Mouse (Mus musculus) limb, embryonic 13.5 days (tissue): ENCODE data around the gene Tyk2. TPM values are rescaled to one million over a fixed set of nuclear protein-coding genes. Genes with fewer than 3 reads are reported as not detected.

Source experiments
- ATAC-seq: fragments of 200-750 bp; cut with Nextera tagmentation; 2 replicates; pipeline ENCODE4 v1.8.0; 2017; ENCODE audit warnings: low read depth, moderate number of reproducible peaks, moderate TSS enrichment; ENCODE audit not compliant: low FRiP score
- H3K27ac ChIP-seq: fragments of 300-500 bp; sonication (generic); 2 replicates; pipeline ENCODE4 v1.5.1; 2015; ENCODE audit warnings: inconsistent platforms, mild to moderate bottlenecking, moderate library complexity
- H3K27me3 ChIP-seq: fragments of 300-500 bp; sonication (generic); 2 replicates; pipeline ENCODE4 v1.6.1; 2015; ENCODE audit warnings: mild to moderate bottlenecking, inconsistent platforms
- H3K36me3 ChIP-seq: fragments of 300-500 bp; sonication (generic); 2 replicates; pipeline ENCODE4 v1.6.1; 2015; ENCODE audit warnings: inconsistent platforms, mild to moderate bottlenecking, moderate library complexity
- H3K4me1 ChIP-seq: fragments of 300-500 bp; sonication (generic); 2 replicates; pipeline ENCODE4 v1.6.1; 2015; ENCODE audit warnings: inconsistent platforms
- H3K4me2 ChIP-seq: fragments of 300-500 bp; sonication (generic); replicated peaks from 2 replicates; pipeline ENCODE4 v1.6.1; 2015; ENCODE audit warnings: inconsistent platforms, mild to moderate bottlenecking, moderate library complexity
- H3K4me3 ChIP-seq: fragments of 300-500 bp; sonication (generic); 2 replicates; pipeline ENCODE4 v1.5.1; 2015; ENCODE audit warnings: moderate library complexity, mild to moderate bottlenecking, inconsistent platforms
- H3K9ac ChIP-seq: fragments of 300-500 bp; sonication (generic); 2 replicates; pipeline ENCODE4 v1.6.1; 2015; ENCODE audit warnings: mild to moderate bottlenecking, inconsistent platforms
- H3K9me3 ChIP-seq: fragments of 300-500 bp; sonication (generic); 2 replicates; pipeline ENCODE4 v1.6.1; 2016; ENCODE audit warnings: inconsistent platforms
- WGBS: fragments of 180-500 bp; shearing (Covaris S2); methylation state at CpG from one replicate; pipeline ENCODE4 v1.1.7; 2015; 5-methylcytosine and 5-hydroxymethylcytosine counted together
- polyA plus RNA-seq: library from polyadenylated mRNA; unstranded; fragments of >200 nt; fragmentation: Nextera tagmentation; extraction: Ambion mirVana; gene quantifications from 2 replicates; pipeline ENCODE4 v1.2.1, GENCODE M21; 2015

Tyk2 gene
- polyA plus RNA-seq, 1 experiment from 2014 or later: 16.5 TPM

- no peak overlapping the region for H3K9ac ChIP-seq
- H3K4me3 ChIP-seq: no peak overlapping the region
- peaks cover 67% of the 10 kb centered on the region for H3K36me3 ChIP-seq
- no peaks in the 10 kb centered on the region for H3K27me3 ChIP-seq
- no peaks in the 10 kb centered on the region for H3K9me3 ChIP-seq
- no peak overlapping the region for H3K27ac ChIP-seq
- no peak for ATAC-seq
- 93% methylated on average over 4 of the region's 4 CpGs for WGBS
- no peak overlapping the region for H3K4me2 ChIP-seq
- H3K4me1 ChIP-seq: peaks cover 34% of the 10 kb centered on the region
Measured at GRCm38 (mm10) chr9:21145431-21145830, 14.4 kb upstream of the Tyk2 start.

DNA sequence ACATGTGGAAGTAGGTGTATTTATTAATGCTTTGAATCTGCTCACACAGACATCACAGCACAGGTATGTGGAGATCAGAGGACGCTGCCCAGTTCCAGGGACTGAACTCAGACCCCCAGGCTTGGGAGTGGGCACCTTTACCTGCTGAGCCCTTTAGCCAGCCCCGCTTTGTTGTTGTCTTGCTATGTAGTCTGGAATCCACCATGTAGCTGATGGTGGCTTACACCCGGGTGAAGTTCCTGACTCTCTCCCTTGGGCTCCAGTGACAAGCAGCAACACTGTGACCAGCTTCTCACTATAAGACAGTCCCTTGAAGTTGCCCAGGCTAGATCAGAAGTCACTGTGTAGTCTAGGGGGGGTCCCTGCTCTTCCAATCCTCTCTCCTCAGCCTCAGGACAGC lies 13.3 kb upstream of the Tyk2 start:
- peaks cover 78% of the 10 kb centered on the region for H3K36me3 ChIP-seq
- WGBS: 89% methylated on average over 3 of the region's 3 CpGs
- ATAC-seq: no peak

GRCm38 (mm10) chr9:21141922-21142321 lies 10.9 kb upstream of the Tyk2 start:
- Histone ChIP-seq H3K4me2 (no peak overlapping the region), H3K4me3 (no peak overlapping the region), H3K27ac (no peak overlapping the region), H3K36me3 (peaks cover 97% of the 10 kb centered on the region), H3K9ac (no peak overlapping the region), H3K9me3 (no peaks in the 10 kb centered on the region), H3K4me1 (peaks cover 9% of the 10 kb centered on the region), H3K27me3 (no peaks in the 10 kb centered on the region)
- WGBS: 90% methylated on average over 14 of the region's 14 CpGs
- no peak for ATAC-seq

More for the DNA sequence above, 13.3 kb upstream of the Tyk2 start:
- Histone ChIP-seq H3K9ac (no peak overlapping the region), H3K4me2 (no peak overlapping the region), H3K4me1 (peaks cover 32% of the 10 kb centered on the region), H3K27ac (no peak overlapping the region), H3K27me3 (no peaks in the 10 kb centered on the region), H3K4me3 (no peak overlapping the region), H3K9me3 (no peaks in the 10 kb centered on the region)

GRCm38 (mm10) chr9:21138386-21138785 lies 7.3 kb upstream of the Tyk2 start:
- no peaks in the 10 kb centered on the region for H3K9me3 ChIP-seq

GRCm38 (mm10) chr9:21137229-21137628 lies 6.2 kb upstream of the Tyk2 start:
- no peaks in the 10 kb centered on the region for H3K9me3 ChIP-seq
- H3K27me3 ChIP-seq: no peaks in the 10 kb centered on the region
- H3K4me3 ChIP-seq: no peak overlapping the region
- WGBS: 42% methylated on average over 3 of the region's 3 CpGs
- peak; percentile 9; the same call in 1 of the 2 replicates for ATAC-seq
- H3K36me3 ChIP-seq: peaks cover 60% of the 10 kb centered on the region
- no peak overlapping the region for H3K4me2 ChIP-seq
- H3K9ac ChIP-seq: no peak overlapping the region
- H3K27ac ChIP-seq: no peak overlapping the region
- no peaks in the 10 kb centered on the region for H3K4me1 ChIP-seq

More at GRCm38 (mm10) chr9:21138386-21138785, 7.3 kb upstream of the Tyk2 start:
- no peak overlapping the region for H3K4me2 ChIP-seq
- no peaks in the 10 kb centered on the region for H3K4me1 ChIP-seq
- H3K4me3 ChIP-seq: no peak overlapping the region
- WGBS: 81% methylated on average over 4 of the region's 4 CpGs
- no peak overlapping the region for H3K27ac ChIP-seq
- H3K36me3 ChIP-seq: peaks cover 71% of the 10 kb centered on the region
- no peak overlapping the region for H3K9ac ChIP-seq
- no peaks in the 10 kb centered on the region for H3K27me3 ChIP-seq
- ATAC-seq: no peak

DNA sequence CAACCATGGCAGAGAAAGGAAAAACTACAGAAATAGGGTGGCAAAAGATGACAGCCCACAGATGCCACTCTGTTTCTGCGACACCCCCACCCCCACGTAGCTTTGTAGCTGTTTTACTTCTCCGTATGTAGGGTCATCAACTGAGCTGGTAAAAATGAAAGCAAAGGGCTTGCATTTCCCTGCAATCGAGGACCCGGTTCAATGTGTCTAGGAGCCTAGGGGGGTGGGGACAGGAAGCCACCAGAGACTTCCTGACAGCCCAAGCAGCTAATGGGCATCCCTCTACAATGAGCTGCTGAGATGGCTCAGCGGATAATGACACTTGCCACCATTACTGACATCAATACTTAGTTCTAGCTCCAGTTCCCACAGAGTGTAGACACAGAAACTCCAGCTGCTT lies 5.4 kb upstream of the Tyk2 start:
- H3K27ac ChIP-seq: no peak overlapping the region
- no peaks in the 10 kb centered on the region for H3K9me3 ChIP-seq
- no peak overlapping the region; the same call in 1 of the 2 replicates for H3K9ac ChIP-seq
- ATAC-seq: no peak
- H3K4me3 ChIP-seq: no peak overlapping the region
- no peak overlapping the region for H3K4me2 ChIP-seq
- H3K27me3 ChIP-seq: no peaks in the 10 kb centered on the region
- WGBS: 85% methylated on average over 6 of the region's 6 CpGs
- no peaks in the 10 kb centered on the region for H3K4me1 ChIP-seq
- peaks cover 51% of the 10 kb centered on the region for H3K36me3 ChIP-seq

- no peaks in the 10 kb centered on the region for H3K9me3 ChIP-seq
- no peak for ATAC-seq
- no peak overlapping the region; the same call in 1 of the 2 replicates for H3K9ac ChIP-seq
- H3K36me3 ChIP-seq: peaks cover 47% of the 10 kb centered on the region
- H3K27ac ChIP-seq: no peak overlapping the region
- no peak overlapping the region for H3K4me3 ChIP-seq
- WGBS: 87% methylated on average over 1 of the region's 1 CpGs
- H3K4me1 ChIP-seq: no peaks in the 10 kb centered on the region
- H3K27me3 ChIP-seq: no peaks in the 10 kb centered on the region
- H3K4me2 ChIP-seq: no peak overlapping the region
Measured at GRCm38 (mm10) chr9:21135941-21136381, 4.9 kb upstream of the Tyk2 start.

GRCm38 (mm10) chr9:21135329-21135890 lies 4.4 kb upstream of the Tyk2 start:
- Histone ChIP-seq H3K4me1 (peaks cover 2% of the 10 kb centered on the region), H3K27me3 (no peaks in the 10 kb centered on the region), H3K9me3 (no peaks in the 10 kb centered on the region), H3K4me2 (no peak overlapping the region), H3K4me3 (no peak overlapping the region), H3K9ac (no peak overlapping the region), H3K27ac (no peak overlapping the region), H3K36me3 (peaks cover 41% of the 10 kb centered on the region)
- WGBS: 84% methylated on average over 4 of the region's 4 CpGs
- no peak for ATAC-seq

- no peak for ATAC-seq
- WGBS: 69% methylated on average over 9 of the region's 9 CpGs
- H3K4me3 ChIP-seq: no peak overlapping the region
Measured at GRCm38 (mm10) chr9:21134595-21135328, 3.7 kb upstream of the Tyk2 start.

DNA sequence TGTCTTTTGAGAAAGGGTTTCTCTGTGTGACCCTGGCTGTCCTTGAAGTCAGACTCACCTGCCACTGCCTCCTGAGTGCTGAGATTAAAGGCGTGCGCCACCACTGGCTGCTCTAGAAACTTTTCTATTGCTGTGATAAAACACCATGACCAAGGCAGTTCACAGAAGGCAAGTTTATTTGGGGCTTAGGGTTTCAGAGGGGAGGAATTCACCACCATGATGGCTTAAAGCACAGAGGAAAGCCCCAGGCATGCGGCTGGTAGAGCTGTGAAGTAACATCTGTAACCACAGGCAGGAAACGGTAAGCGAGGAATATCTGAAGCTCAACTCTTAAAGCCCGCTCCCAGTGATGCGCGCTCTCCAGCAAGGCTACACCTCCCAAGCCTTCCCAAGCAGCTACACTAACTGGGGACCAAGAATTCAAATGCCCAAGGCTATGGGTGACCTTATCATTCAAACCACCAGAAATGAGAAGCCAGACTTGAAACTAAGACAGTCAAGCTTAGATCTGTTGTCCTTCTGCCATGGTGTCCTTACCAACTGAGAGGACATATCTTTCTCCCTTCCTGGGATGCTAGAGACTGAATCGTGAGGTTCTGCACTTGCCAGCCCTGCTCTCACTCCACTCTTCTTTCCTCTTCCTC lies 2.1 kb upstream of the Tyk2 start:
- WGBS: 75% methylated on average over 9 of the region's 9 CpGs

More at GRCm38 (mm10) chr9:21134595-21135328, 3.7 kb upstream of the Tyk2 start:
- peaks cover 6% of the 10 kb centered on the region for H3K4me1 ChIP-seq
- H3K36me3 ChIP-seq: peaks cover 35% of the 10 kb centered on the region
- H3K27me3 ChIP-seq: no peaks in the 10 kb centered on the region
- H3K4me2 ChIP-seq: no peak overlapping the region
- no peaks in the 10 kb centered on the region for H3K9me3 ChIP-seq
- H3K9ac ChIP-seq: no peak overlapping the region
- no peak overlapping the region for H3K27ac ChIP-seq

DNA sequence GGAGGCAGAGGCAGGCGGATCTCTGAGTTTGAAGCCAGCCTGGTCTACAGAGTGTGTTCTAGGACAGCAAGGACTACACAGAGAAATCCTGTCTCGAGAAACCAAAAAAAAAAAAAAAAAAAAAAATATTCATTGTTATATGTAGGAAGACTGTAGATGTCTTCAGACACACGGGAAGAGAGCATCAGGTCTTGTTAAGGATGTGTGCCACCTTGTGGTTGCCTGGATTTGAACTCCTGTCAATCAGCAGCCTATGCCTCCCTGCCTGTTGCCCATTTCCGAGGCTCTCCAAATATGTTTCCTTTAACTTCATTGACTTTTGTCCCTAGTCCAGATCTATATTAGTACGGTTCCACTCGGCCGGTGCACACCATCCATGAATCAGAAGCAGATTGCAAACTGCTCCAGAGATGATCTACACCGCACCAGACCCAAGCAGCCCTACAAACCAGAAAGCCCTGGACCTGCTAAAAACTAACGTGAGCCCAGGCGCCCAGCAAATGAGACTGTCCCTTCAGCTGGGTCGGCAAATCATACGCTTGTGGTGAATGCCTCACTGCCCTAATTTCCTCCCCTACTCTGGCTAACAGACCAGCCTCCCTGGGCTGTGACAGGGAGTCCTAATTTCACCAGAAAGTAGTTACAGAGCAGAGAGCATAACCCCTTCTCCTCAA lies 1.2 kb upstream of the Tyk2 start:
- Histone ChIP-seq H3K9ac (no peak overlapping the region), H3K36me3 (peaks cover 20% of the 10 kb centered on the region), H3K27ac (no peak overlapping the region), H3K4me3 (no peak overlapping the region), H3K9me3 (no peaks in the 10 kb centered on the region), H3K4me2 (no peak overlapping the region), H3K27me3 (no peaks in the 10 kb centered on the region), H3K4me1 (peaks cover 6% of the 10 kb centered on the region)
- WGBS: 83% methylated on average over 12 of the region's 12 CpGs
- no peak for ATAC-seq

More for the DNA sequence above, 2.1 kb upstream of the Tyk2 start:
- Histone ChIP-seq H3K27ac (no peak overlapping the region), H3K9ac (no peak overlapping the region; the same call in 1 of the 2 replicates), H3K36me3 (peaks cover 22% of the 10 kb centered on the region), H3K27me3 (no peaks in the 10 kb centered on the region), H3K4me2 (no peak overlapping the region), H3K9me3 (no peaks in the 10 kb centered on the region), H3K4me1 (peaks cover 6% of the 10 kb centered on the region), H3K4me3 (no peak overlapping the region)
- no peak for ATAC-seq

DNA sequence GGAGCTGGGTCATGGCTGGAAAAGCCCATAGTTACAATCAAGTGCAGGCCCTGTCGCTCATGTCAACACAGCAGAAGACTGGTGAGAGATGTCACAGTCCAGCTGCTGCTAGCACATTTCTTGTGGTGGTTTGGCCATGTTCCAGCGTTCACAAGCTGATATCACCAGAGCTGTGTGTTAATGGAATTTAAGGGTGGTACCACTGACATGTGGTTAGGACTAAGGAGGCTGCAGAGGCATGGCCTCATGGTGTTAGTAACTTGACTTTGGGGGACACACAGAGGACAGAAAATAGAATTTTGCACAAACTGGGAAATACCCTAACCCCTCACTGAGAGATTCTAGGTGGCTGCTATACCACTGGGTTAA lies 4.8 kb downstream of the Tyk2 start:
- Histone ChIP-seq H3K4me3 (no peak overlapping the region), H3K9me3 (no peaks in the 10 kb centered on the region), H3K4me1 (peaks cover 6% of the 10 kb centered on the region), H3K27me3 (no peaks in the 10 kb centered on the region), H3K4me2 (no peak overlapping the region), H3K36me3 (peaks cover 65% of the 10 kb centered on the region), H3K27ac (no peak overlapping the region), H3K9ac (no peak overlapping the region)
- 80% methylated on average over 2 of the region's 2 CpGs for WGBS
- no peak for ATAC-seq
